Mouse (Mus musculus) frontal cortex, adult 2 months (tissue): ENCODE data around the gene Fam111a. TPM values are rescaled to one million over a fixed set of nuclear protein-coding genes. Genes with fewer than 3 reads are reported as not detected.

ENCODE experiments used
- DNase-seq, 2 experiments: peaks; one replicate each; pipeline ENCODE4 v3.0.0; 2022; ENCODE audit warnings: low spot score in 1 of 2; ENCODE audit errors: extremely low spot score in 1 of 2
- polyA plus RNA-seq: library from polyadenylated mRNA; depleted of rRNA; stranded (reverse); fragments of >200 nt; gene quantifications from 2 replicates; pipeline ENCODE4 v1.2.3, GENCODE M21; 2012

The Fam111a gene
- polyA plus RNA-seq, 1 experiment = 1.3 TPM

DNA sequence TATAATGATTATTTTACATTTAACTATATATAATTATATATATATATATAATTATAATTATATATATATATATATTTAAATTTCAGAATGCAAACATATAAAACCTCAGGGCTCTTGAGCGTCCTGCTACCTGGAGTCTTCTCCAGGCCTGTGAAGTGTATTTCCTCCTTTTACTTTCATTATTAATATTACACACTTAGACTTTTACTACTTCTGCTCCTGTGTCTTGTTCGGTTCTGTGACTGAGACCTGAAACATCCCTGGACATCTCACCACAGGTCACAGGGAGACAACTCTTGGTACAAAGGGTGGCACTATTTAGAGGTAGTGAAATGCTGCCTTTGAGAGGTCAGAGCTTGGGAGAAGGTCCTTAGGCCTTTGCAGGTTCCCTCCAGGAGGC is 10.8 kb downstream of the Fam111a start:
- DNase-seq = no peak

DNA sequence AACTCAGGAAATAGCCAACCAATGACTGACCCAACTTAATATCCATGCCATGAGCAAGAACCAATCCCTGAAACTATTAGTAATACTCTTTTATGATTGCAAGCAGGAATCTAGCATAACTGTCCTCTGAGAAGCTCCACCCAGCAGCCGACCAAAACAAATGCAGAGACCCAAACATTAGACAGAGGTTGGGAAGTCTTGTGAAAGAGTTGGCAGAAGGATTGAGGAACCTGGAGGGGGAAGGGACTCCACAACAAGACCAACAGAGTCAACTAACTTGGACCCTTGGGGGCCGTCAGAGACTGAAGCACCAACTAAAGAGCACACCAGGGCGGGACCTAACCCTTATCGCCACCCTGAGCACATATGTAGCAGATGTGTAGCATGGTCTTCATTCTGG is 12.7 kb downstream of the Fam111a start:
- no peak for DNase-seq

DNA sequence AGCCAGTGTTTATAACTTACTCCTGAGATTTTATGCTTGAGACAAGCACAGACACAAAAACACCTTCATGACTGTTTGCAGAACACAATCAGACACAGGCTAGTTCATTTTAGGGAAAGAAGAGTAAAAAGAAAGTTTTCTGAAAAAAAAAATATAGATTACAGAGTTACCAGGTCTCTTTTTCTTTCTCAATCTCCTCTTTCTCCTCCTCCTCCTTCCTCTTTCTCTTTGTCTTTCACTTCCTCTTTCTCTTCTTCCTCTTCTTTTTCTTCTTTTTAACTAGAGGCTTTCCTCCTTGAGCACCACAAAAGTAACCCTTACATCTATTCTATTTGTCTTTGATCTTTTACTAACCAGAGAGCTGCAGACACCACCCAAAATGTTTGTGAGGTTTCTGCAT is 18.7 kb downstream of the Fam111a start:
- DNase-seq = no peak

DNA sequence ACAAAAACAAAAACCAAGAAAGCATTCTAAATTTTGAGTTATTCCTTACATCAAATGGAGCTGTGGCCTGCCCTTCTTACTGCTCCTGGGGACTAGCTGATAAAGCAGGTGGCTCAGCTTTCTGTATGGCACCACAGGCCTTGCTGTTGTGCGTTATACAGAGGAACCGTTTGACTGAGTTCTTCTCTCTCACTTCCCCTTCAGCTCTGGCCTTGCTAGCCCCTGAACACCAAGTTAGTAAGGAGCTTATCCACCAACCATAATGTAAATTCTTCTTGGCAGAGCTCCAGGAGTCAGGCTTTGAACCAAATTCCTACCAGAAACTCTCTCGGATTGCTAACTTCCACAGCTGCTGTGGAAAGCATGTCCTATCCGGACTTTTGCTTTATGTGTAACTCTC is 21.5 kb downstream of the Fam111a start:
- DNase-seq = no peak

DNA sequence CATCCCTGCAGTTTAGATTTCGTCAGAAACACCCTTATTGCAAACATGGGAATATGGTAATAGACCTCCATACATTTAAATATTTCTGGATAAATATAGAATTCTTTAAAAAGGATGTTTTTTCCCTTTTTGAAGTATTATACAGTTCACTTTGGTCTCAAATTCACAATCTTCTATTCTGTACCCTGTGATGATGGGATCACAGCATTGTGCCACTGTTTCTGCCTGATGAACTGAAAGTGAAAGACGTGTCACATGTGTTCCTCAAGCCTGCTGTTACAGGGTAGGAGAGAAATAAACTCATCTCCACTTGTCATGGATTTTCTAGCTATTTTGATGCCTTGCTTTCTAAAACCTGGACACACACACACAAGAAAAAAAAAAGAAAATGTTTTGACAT is 25.3 kb downstream of the Fam111a start:
- DNase-seq = no peak

DNA sequence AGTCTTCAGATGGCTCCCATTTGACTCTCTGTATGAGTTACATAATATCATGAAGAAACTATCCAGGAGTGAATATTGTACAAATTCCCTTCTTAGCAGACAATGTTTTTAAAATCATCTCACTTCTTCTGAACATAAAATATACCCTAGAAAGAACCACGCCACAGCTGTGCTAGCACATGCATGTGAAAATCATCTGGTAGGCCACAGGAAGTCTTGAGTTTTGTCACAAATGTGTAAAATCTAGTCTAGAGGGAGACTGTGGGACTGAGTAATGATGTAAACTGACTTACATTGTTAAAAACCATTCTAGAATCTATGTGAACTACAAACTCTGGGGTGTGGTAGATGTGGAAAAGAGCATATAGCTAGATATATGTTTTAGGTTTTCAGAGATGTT is 26.1 kb downstream of the Fam111a start:
- no peak for DNase-seq

DNA sequence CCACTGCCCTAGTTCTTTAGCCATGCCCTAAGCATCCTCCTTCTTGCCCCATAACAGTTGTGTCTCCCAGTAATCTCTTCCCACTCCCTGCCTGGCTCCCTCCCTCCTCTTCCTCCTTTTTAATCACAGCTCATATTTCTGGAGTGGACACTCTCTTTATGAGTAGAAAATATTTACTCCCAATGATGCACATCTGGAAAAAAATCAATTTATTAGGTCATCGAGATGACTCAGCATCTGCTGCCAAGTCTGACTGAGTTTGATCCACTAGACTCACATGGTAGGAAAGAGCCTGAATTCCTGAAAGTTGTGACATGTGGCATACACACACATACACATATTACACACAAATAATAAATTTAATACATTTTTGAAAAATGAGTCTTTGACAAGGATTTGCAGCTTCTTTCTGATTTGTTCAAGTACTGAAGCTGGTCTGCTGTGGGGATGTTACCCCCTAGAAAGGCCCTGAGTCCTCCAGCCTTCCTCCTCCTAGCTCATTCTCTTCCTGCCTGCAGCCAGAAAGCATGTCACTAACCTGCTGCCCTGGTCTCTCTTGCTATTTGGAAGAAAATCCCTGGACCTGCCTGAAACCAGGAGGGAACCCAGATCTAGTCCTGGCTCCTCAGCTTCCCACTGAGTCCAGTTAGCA is 27.2 kb downstream of the Fam111a start:
- DNase-seq = no peak

DNA sequence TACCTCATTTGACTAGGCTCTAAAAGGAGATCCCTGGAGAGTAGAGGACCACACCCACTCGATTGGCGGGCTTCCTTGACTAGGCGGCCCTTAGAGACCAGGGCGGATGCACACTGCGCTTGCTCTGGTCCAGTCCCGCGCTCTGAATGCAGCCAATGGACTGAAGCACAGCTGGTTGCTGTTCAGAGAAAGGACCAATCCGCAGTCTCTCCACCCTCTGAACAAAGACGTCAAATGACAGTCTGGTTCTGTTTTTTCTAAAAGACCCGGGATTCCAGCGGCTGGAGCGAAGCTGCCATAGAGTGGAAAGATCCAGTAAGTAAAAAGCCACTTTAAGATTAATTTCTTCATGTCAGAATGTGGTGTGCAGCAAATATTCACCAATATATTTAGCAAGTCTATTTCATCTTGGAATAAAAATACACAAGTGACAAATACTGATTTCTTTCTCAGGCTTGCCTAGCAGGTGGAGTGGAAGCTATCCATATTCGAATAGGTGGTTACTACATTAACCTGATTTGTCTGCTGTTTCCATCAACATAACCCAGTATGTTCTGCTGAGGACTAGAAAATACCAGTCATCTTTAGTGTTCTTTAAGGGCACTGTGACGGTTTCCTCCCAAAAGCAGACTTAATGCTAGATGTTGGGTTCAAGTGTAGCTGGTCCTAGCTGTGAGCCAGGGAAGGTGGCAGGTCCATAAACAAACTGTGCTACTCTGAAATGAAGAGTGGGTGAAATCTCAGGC is 27.9 kb downstream of the Fam111a start:
- peak; percentile 69 to 72 for DNase-seq

DNA sequence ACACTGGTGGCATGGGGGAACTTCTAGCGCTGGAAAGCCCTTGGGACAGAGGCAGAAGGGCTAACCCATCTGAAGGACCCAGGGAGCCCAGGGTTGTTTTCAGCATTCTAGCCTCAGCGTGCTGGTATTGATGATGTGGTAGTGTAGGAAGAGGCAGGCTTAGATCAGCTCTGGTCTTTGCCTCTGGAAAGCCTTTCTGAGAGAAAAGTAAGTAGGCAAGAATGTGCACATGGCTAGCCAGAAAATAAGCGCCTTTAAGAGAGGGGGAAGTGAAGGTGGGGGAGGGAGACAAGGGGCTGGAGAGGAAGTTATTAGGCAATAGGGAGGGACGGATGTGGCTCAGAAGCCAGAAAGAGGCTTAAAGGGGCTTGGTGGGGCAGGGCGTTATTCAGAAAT is 28.5 kb downstream of the Fam111a start:
- DNase-seq = no peak

DNA sequence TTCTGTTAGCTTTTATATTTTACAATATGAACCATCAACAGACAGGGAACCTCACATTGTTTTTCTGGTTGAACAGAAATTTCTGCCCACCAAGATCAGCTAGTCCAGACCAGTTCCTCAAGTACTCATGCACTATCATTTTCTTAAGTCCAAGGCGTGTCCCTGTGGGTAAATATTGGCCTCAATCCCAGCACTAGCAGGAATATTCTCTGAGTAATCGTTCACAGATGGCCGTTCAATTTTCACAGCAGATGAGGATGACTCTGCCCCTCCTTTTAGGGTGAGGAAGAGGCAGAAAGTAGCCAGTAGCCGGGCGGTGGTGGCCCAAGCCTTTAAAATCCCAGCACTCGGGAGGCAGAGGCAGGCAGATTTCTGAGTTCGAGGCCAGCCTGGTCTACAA is 29.6 kb downstream of the Fam111a start:
- no peak for DNase-seq

DNA sequence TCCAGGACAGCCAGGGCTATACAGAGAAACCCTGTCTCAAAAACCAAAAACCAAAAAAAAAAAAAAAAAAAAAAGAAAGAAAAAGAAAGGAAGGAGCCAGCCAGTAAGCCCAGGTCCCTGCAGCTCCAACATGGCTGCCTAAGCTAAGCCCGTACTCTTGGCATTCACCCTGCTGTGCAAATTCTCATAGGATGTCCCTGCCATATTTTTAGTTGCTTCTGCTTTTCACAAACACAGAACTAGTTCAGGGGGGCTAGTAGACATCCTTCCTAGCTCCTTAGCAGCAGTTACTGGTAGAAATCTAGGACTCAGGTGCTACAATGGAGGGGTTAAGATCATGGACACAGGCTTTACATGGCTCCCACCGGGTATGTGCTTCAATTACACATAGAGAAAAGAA is 30.0 kb downstream of the Fam111a start:
- DNase-seq = no peak

DNA sequence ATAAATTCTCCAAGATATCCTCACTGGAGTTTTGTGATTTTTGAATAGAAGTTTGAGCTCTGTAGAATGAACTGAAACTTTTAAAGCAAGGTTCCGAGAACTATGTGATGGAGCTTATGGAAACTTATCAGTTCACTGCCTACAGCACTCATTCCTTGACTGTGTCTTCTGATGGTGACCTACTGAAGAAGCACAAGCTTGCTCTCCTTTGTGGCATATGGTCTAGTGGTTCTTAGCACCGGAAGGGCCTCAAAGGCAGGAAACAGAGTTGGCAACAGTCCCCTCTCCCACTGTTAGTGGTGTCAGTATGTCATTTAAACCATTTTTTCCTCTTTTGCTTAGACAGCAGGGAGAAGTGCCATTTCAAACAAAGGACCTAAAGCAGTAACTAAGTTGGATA is 31.1 kb downstream of the Fam111a start:
- DNase-seq = no peak

DNA sequence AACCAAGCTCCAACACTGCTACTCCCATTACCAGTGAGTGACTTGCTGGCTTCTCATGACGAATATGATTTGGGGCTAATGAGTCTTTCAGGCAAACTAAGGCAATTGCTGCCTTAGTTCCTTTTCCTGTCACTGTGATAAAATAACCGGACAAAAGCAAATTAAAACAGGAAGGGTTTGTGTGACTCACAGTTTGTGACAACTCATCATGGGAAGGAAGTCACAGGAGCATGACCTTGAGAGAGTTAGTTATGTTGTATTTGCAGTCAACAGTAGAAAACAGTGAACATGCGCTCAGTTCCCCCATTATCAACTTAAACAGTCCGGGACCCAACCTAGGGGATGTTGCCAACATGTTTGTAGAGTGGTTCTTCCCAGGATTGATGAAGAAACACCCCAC is 39.8 kb downstream of the Fam111a start:
- DNase-seq = no peak

DNA sequence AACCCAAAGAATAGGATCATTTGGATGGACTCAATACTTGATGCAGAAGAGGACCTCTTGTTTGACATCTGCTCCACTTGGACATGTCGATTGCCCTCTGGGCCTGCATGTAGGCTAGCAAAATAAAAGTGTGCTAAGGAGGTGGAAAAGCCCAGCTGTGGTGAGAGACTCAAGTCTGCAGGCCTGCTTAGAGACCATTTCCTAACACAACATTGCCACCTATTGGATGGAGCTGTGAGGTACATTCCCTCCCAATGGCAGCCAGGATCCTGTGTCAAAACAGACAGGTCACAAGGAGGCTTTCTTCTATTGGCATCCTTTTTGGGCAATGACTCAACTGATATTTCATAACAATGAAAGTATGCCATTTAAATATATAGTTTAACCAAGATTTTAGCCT is 46.4 kb downstream of the Fam111a start:
- DNase-seq = peak; percentile 54 to 86

DNA sequence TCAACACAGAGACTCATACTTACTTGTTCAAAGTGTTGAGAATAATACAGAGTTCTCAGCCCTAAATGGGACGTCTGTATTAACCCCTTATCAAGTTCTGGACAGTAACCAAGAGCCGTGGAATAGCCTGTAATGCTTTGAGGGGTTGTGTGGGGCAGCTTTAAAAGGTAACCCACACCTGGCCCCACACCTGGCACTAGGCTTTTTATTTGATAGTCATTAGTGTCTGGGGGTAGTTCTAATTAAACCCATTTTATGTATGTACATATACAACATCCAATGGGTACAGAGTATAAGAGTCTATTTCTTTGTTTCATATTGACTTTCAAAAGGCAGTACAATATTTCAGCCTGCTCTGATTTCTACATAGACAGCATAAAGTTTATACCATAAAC is 49.6 kb downstream of the Fam111a start:
- no peak for DNase-seq

DNA sequence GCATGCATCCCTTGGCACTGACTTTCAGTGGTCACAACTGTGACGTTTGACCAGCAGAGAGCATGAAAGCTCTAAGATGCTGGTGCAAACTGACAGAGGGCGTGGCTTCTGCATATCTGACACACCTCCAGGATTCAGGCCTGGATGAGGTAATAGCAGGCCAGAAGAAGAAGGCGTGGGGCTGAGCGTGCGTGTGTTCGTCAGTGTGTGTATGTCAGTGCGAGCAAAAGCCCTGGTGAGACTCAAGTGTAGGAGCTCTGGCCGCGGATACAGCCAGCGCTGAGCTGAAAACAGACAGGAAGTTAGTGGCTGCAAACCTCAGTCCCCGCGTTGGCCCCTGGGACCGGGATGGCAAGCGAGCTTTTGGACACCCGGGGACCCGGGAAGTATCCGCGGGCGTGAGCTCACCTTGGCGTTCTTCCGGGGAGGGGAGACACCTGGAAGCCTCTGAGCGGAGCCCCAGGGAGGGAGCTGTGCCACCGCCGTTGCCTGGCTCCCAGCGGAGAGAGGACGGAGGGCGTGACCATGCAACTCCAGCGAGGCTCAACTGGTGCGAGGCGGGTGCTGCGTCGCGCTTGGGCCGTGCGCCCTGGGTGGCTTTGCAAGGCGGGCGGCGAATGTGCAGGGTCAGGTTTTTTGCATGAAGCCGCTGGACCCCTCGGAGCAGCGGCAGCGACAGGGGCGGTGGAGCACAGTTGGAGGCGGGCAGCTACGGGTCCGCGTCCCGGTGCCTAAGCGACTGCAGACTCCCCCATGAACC is 50.2 kb downstream of the Fam111a start:
- DNase-seq = peak; percentile 34 to 62

DNA sequence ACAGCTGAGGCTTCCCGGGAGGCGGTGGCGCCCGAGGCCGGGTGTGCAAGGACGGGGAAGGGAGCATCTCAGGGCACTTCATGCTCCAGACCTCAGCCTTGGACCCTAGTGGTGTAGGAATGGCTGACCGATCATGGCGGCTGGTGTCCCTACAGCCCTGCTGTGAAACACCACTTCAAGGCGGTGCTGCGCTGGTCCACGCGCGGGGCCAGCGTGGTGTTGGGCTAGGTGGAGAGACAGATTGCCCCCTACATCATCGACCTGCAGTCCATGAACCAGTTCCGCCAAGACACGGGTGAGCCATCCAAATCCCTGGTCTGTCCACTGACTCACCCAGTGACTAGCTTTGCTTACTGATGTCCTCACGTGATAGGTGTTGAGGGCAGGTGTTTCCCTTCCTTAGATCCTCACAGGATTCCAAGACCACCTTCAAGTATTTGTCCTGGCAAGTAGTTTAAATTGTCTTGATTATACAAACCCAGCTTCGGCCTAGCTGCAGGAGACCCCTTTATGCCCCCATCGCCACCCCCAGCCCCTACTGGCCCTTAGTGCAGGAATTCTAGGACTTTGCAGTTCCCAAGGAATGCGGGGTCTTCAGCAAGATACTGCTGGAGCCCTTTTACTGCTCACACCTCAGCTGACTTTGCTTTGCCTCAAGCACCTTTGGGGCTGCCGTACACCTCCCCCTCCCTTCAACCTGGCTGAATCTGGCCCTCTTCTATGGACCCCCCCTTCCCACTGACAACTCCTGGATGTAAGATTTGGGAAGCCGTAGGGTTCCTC is 50.9 kb downstream of the Fam111a start:
- no peak for DNase-seq

DNA sequence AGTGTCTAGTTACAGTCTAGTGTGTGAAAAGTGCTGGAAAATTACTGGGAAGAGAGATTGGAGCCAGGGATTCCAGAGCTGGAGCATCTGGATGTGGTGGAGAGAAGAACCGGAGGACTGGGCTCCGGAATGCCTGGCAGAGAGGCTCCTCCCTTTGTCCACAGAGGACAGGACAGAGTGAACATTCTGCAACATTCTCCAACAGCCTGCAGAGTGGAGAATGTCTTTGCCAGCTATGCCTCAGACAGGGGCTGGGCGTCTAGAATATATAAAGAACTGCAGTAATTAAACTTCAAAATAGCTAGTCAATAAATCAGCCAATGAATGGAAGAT is 51.5 kb downstream of the Fam111a start:
- DNase-seq = peak in 1 of 2 experiments; percentile 22

DNA sequence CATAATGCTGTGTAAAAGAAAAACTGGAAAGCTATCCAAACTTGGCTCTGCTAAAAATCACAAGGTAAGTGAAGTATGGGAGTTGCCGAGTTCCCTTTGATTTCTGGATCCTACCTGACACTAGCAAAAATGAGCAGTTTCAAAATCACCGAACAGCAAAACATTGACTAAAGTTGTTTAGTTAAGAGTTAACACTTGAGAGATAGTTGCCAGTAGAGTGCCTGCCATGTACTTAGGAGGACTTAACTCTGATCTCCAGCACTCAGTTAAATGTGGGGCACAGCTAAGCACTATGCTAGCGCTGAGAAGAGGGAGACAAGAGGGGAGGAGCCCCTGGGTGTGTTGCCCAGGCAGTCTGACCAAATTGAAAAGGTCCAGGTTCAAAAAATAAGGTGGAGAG is 53.1 kb downstream of the Fam111a start:
- DNase-seq = no peak

DNA sequence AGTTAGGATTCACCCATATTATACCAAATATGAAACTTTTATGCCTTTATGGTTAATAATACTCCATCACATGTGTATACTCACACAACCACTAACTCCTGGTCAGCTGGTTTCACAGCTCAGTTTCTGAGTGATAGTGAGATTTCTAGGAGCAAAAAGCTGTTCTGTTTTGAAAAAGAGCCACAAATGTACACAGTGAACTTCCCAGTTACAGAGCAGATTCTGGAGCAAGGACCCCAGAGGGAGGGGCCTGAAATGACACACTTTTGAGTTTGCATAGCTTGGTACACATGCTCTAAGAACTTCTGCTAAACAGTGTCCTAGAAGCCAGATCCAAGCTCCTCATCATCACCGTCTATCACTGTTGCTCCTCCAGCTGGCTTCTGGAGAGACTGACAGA is 54.1 kb downstream of the Fam111a start, which contains the start of gene Gm4952:
Gm4952 (plus strand) TSS at position 301 of the 400 bp plus-strand sequence.
- DNase-seq = no peak
